Mouse (Mus musculus) midbrain, embryonic 14.5 days (tissue): ENCODE data around the gene Nicn1. TPM values are rescaled to one million over a fixed set of nuclear protein-coding genes. Genes with fewer than 3 reads are reported as not detected.

Source experiments
- ATAC-seq: fragments of 200-750 bp; cut with Nextera tagmentation; 2 replicates; pipeline ENCODE4 v1.8.0; 2017; ENCODE audit warnings: moderate number of reproducible peaks, moderate library complexity; ENCODE audit not compliant: low FRiP score, low TSS enrichment
- DNase-seq: peaks from one replicate; pipeline ENCODE4 v3.0.0-alpha.2; 2015
- H3K27ac ChIP-seq: fragments of 300-500 bp; sonication (generic); replicated peaks from 2 replicates; pipeline ENCODE4 v1.5.1; 2014; ENCODE audit warnings: mild to moderate bottlenecking, low read depth, low read length, moderate library complexity
- H3K27me3 ChIP-seq: fragments of 300-500 bp; sonication (generic); 2 replicates; pipeline ENCODE4 v1.6.1; 2014; ENCODE audit warnings: low read length, control low read depth, mixed read lengths; ENCODE audit not compliant: control insufficient read depth, insufficient read depth
- H3K36me3 ChIP-seq: fragments of 300-500 bp; sonication (generic); 2 replicates; pipeline ENCODE4 v1.6.1; 2014; ENCODE audit warnings: low read length, control low read depth; ENCODE audit not compliant: control insufficient read depth, insufficient read depth
- H3K4me1 ChIP-seq: fragments of 300-500 bp; sonication (generic); 2 replicates; pipeline ENCODE4 v1.6.1; 2014; ENCODE audit warnings: mild to moderate bottlenecking, antibody characterized with exemption, low read length, control low read depth; ENCODE audit not compliant: control insufficient read depth, insufficient read depth
- H3K4me2 ChIP-seq: fragments of 300-500 bp; sonication (generic); 2 replicates; pipeline ENCODE4 v1.6.1; 2014; ENCODE audit warnings: mild to moderate bottlenecking, low read length, moderate library complexity
- H3K4me3 ChIP-seq: fragments of 300-500 bp; sonication (generic); replicated peaks from 2 replicates; pipeline ENCODE4 v1.5.1; 2014; ENCODE audit warnings: low read depth, low read length
- H3K9ac ChIP-seq: fragments of 300-500 bp; sonication (generic); replicated peaks from 2 replicates; pipeline ENCODE4 v1.6.1; 2014; ENCODE audit warnings: mild to moderate bottlenecking, low read length, moderate library complexity
- H3K9me3 ChIP-seq: fragments of 300-500 bp; sonication (generic); 2 replicates; pipeline ENCODE4 v1.6.1; 2016; ENCODE audit warnings: low read length, control low read depth, mixed read lengths; ENCODE audit not compliant: control insufficient read depth
- WGBS: fragments of 180-500 bp; shearing (Covaris S2); extraction: QIAGEN DNeasy Blood & Tissue Kit; methylation state at CpG from one replicate; pipeline ENCODE4 v1.1.7; 2014; 5-methylcytosine and 5-hydroxymethylcytosine counted together
- polyA plus RNA-seq: library from polyadenylated mRNA; unstranded; fragments of >200 nt; fragmentation: Nextera tagmentation; extraction: Ambion mirVana; gene quantifications from 2 replicates; pipeline ENCODE4 v1.2.1, GENCODE M21; 2014

Gene Nicn1
- polyA plus RNA-seq, 1 experiment from 2014 or later = 138 TPM

DNA sequence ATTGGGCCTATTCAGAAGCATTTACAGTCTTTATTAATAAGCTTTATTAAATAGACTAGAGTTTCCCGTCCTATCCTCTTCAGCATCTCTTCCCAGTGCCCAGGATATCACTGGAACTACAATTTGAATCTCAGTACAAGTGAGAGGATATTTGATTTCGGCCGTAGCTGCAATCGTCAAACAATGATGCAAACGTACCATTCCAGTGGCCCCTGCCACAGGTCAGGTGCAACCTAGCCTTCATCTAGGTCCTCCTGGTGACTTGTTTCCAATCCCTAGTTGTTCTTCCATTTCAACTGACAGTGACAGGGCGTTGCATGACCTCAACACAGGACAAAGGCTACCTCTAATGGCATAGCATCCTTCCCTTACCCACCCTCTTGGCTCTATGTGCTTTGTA lies 544 bp downstream of the Nicn1 start:
- Histone ChIP-seq H3K36me3 (peaks cover 24% of the 10 kb centered on the region), H3K9me3 (no peaks in the 10 kb centered on the region), H3K4me2 (peak overlapping the region; percentile 68), H3K27ac (peak overlapping the region; percentile 76), H3K4me3 (peak overlapping the region; percentile 52), H3K9ac (peak overlapping the region; percentile 65), H3K27me3 (no peaks in the 10 kb centered on the region), H3K4me1 (peaks cover 8% of the 10 kb centered on the region)
- 36% methylated on average over 6 of the region's 6 CpGs for WGBS
- DNase-seq (no peak), ATAC-seq (no peak)

DNA sequence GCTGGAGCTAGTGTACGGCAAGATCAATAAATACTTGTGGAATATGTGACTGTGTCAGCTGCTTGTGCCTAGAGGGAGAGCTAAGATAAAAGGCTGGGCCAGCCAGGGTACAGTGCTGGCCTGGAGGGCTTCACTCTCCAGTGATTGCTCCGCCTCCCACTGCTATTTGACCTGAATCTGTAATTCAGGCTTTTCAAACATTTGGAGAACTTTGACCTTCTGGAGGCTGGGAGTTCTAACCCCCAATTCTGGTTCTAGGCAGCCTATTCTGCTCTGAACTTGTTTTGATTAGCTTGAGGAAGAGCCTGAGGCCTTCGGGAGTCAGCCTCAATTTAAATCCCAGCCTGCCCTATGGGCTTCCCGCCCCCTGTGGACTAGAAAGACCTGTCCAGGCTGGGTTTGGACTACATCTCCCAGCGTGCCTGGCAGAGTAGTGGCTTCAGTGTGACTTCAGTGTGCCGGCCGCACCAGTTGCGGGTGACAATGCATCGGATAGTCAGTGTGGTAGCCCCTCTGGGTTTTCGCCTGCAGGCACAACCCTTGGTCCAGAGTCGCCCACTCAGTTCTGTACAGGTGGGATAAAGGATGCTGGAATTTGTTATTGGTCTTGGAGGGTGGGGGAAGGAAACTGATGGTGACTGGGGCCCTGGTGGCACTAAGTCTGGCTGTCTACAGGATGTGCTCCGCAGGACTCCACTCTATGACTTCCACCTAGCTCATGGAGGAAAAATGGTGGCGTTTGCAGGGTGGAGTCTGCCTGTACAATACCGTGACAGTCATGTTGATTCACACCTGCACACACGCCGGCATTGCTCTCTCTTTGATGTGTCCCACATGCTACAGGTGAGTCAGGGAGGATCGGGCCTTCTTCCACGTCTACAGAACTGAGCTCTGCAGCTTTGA lies 6.5 kb downstream of the Nicn1 start, which contains the start of gene Amt:
Amt (plus strand) TSS at position 401 of the 903 bp plus-strand sequence.
- Histone ChIP-seq H3K9ac (peak within 1 kb of the TSS; percentile 36; the same call in 1 of the 2 replicates), H3K27me3 (no peaks in the 10 kb centered on the region), H3K27ac (0 out of 2 replicates have a peak within 1 kb of the TSS, but pooled peaks have one; percentile 14), H3K4me2 (peak within 1 kb of the TSS; percentile 45), H3K4me1 (peaks cover 8% of the 10 kb centered on the region; the same call in 1 of the 2 replicates), H3K36me3 (peaks cover 43% of the 10 kb centered on the region), H3K4me3 (peak within 1 kb of the TSS; percentile 25), H3K9me3 (no peaks in the 10 kb centered on the region)
- DNase-seq = peak; percentile 65
- WGBS = 19% methylated on average over 18 of the region's 18 CpGs
- peak; percentile 60 for ATAC-seq

DNA sequence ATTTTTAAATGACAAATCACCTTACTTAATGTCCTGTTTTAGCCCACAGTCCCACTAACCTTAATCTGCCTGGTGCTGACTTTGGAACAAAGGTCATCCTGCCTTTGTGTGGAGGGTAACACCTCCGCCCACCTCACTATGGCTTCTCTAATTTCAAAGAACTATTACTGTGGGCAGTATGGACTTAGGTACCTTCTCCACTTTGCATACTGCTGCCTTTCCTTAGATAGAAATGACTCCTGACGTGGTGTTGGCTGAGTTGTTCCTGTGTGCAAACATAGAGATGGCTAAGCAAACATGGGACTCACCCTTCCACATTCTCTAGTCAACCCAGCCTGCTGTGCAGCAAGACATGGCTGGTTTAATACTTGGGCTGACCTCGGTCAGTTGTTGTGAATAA lies 11.6 kb downstream of the Nicn1 start:
- H3K27me3 ChIP-seq = no peaks in the 10 kb centered on the region
- no peak for ATAC-seq
- H3K4me1 ChIP-seq = peaks cover 17% of the 10 kb centered on the region
- no peaks in the 10 kb centered on the region for H3K9me3 ChIP-seq
- WGBS = 89% methylated on average over 3 of the region's 3 CpGs
- no peak overlapping the region for H3K9ac ChIP-seq
- no peak overlapping the region for H3K27ac ChIP-seq
- H3K4me2 ChIP-seq = no peak overlapping the region
- peaks cover 35% of the 10 kb centered on the region for H3K36me3 ChIP-seq
- H3K4me3 ChIP-seq = no peak overlapping the region
- DNase-seq = no peak

DNA sequence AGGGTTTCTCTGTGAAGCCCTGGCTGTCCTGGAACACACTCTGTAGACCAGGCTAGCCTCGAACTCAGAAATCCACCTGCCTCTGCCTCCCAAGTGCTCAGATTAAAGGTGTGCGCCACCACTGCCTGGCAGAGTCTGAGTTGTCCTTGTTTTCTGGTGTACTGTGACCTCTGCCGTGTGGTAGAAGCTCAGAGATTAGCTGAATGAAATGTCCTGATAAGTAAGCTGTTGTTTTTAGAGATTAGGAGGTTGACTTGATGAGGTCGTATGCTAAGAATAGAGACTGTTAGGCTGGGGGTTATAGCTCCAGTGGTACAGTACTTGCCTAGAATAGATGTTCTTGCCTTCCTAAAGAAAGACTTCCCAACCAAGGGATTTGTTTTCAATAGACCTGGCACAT lies 14.5 kb downstream of the Nicn1 start:
- Histone ChIP-seq H3K27ac (no peak overlapping the region), H3K4me1 (peaks cover 28% of the 10 kb centered on the region), H3K9ac (no peak overlapping the region; the same call in 1 of the 2 replicates), H3K36me3 (peaks cover 35% of the 10 kb centered on the region), H3K4me3 (peak overlapping the region; percentile 89), H3K9me3 (no peaks in the 10 kb centered on the region), H3K4me2 (peak overlapping the region; percentile 92), H3K27me3 (no peaks in the 10 kb centered on the region)
- DNase-seq = no peak
- ATAC-seq = no peak
- 89% methylated on average over 4 of the region's 4 CpGs for WGBS

DNA sequence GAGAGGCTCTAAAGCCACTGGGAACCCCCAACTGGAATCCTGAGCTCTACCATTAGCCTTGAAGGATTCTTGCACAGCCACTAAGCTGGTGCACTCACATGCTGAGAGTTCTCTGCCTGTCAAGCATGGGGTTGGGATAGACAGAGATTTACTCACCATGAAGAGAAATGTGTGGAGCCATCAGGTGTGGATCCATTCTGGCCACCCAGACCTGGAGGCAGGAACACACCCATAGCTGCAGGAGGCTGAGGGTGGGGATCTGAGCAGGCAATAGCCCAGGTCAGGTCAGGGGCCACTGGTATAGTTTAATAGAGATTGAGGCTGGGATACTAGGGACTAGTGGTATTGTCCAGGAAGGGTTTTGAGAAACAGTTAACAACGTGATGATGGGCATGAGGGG lies 14.9 kb downstream of the Nicn1 start:
- Histone ChIP-seq H3K9ac (peak overlapping the region; percentile 78), H3K4me1 (peaks cover 28% of the 10 kb centered on the region), H3K27me3 (no peaks in the 10 kb centered on the region), H3K9me3 (no peaks in the 10 kb centered on the region), H3K27ac (peak overlapping the region; percentile 97), H3K4me3 (peak overlapping the region; percentile 89), H3K4me2 (peak overlapping the region; percentile 92), H3K36me3 (peaks cover 35% of the 10 kb centered on the region)
- ATAC-seq (peak; percentile 0; the same call in 1 of the 2 replicates), DNase-seq (no peak)
- WGBS = 10% methylated on average over 1 of the region's 1 CpGs

DNA sequence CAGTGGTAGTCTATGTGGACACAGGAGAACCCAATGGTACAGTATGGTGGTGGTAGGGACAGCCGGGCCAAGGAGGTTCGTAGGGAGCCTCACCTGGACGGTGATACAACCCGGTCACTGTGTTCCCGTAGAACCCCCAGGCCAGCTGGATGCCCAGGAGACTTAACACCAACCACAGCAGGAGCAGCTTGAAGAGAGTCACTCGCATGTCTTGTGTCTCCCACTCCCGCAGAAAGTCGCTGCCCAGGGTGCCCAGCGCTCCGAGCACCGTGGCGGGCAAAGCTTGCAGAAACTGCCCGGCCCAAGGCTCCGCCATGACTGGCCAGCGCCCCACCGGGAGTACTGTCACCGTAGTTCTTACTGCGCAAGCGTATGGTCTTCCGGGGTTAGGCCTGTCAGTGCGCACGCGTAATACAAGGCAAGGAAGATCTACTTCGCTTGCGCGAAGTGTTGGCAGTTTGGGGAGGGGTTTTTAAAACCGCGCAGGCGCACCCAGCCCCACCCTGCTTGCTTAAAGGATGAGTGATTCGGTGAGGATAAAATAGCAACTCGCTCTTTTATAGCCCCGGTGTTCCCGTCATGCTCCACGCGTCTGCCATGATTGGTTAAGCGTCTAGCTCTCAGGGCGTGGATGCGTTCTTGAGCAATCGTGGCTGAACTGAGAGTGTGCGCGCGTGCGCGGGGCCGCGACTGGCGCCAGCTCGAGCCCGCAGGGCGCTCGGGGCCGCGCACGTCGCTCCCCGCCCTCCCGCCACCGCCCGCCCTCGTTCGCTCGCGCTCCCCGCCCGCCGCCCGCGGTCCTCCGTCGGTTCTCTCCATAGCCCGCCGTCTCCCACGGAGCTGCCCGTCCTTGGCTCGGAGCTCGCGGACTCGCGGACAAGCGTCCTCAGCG lies 15.6 kb downstream of the Nicn1 start, which contains the start of the genes Rhoa and Tcta:
Rhoa (plus strand) TSS at position 501 of the 892 bp plus-strand sequence.
Tcta (minus strand) TSS at position 532 of the 892 bp plus-strand sequence.
- DNase-seq (peak; percentile 99), ATAC-seq (peak; percentile 96)
- no peaks in the 10 kb centered on the region for H3K27me3 ChIP-seq
- H3K4me3 ChIP-seq = peak within 1 kb of the TSS; percentile 89
- H3K9me3 ChIP-seq = no peaks in the 10 kb centered on the region
- H3K4me2 ChIP-seq = peak within 1 kb of the TSS; percentile 92
- H3K36me3 ChIP-seq = peaks cover 28% of the 10 kb centered on the region
- peak within 1 kb of the TSS; percentile 91 for H3K9ac ChIP-seq
- H3K4me1 ChIP-seq = peaks cover 32% of the 10 kb centered on the region
- under 1% methylated on average over 80 of the region's 81 CpGs for WGBS
- peak within 1 kb of the TSS; percentile 97 for H3K27ac ChIP-seq

DNA sequence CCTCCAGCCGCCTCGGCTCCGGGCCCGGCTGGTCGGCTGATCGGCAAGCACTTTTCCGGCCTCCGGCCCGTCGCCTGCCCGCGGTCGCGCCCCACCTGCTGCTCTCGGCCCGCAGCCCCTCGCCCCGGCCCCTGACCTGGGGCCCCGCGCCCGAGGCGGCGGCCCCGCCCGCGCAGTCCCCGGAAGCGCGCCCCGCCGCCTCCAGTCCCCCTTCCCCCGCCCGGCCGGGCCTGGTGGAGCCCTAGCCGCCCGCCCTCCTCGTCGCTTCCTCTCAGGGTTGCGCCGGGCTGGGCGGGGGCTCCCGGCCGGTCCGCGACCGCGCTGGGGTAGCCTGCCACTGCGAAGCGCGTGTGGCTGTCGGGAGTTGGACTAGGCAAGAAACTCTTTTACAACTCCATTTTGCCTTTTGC lies 16.3 kb downstream of the Nicn1 start:
- H3K9ac ChIP-seq = peak overlapping the region; percentile 91
- under 1% methylated on average over 50 of the region's 51 CpGs for WGBS
- peak overlapping the region; percentile 97 for H3K27ac ChIP-seq
- H3K4me3 ChIP-seq = peak overlapping the region; percentile 89
- no peaks in the 10 kb centered on the region for H3K27me3 ChIP-seq
- ATAC-seq (peak; percentile 64), DNase-seq (peak; percentile 85)
- peak overlapping the region; percentile 70 for H3K4me2 ChIP-seq
- peaks cover 35% of the 10 kb centered on the region for H3K4me1 ChIP-seq
- no peaks in the 10 kb centered on the region for H3K9me3 ChIP-seq
- H3K36me3 ChIP-seq = peaks cover 22% of the 10 kb centered on the region
